Mouse (Mus musculus): ENCODE measurements around the gene Grhl1. TPM values are rescaled to one million over a fixed set of nuclear protein-coding genes. Genes with fewer than 3 reads are reported as not detected.

Grhl1 gene
- polyA plus RNA-seq, 1 experiment from 2014 or later = 1.1 TPM

- WGBS = under 1% methylated on average over 63 of the region's 68 CpGs
- Histone ChIP-seq H3K27me3 (ENCODE audit: control insufficient read depth, insufficient read depth, low read length) (no peaks in the 10 kb centered on the region), H3K9ac (replicated peaks; ENCODE audit: low read length) (peak within 1 kb of the TSS; percentile 93), H3K4me1 (ENCODE audit: control insufficient read depth, insufficient read depth, low read length) (peaks cover 4% of the 10 kb centered on the region; the same call in 1 of the 2 replicates), H3K4me2 (ENCODE audit: low read depth, low read length) (peak within 1 kb of the TSS; percentile 71), H3K27ac (replicated peaks; ENCODE audit: low read depth, low read length) (peak within 1 kb of the TSS; percentile 85), H3K9me3 (replicated peaks; ENCODE audit: control insufficient read depth, low read length) (no peaks in the 10 kb centered on the region), H3K4me3 (ENCODE audit: low read depth, low read length) (peak within 1 kb of the TSS; percentile 86), H3K36me3 (replicated peaks; ENCODE audit: control insufficient read depth, insufficient read depth, low read depth, low read length) (no peaks in the 10 kb centered on the region)
- DNase-seq (ENCODE audit: low spot score) (peak; percentile 97), ATAC-seq (replicated peaks; ENCODE audit: insufficient number of reproducible peaks, low FRiP score, low TSS enrichment, low read depth) (peak; percentile 87)
Measured at GRCm38 (mm10) chr12:24651063-24651557, 79.0 kb downstream of the Grhl1 start, which contains the start of gene Klf11. Gene Klf11, plus strand, starts transcription at chr12:24651274.

GRCm38 (mm10) chr12:24651642-24652342 lies 79.7 kb downstream of the Grhl1 start:
- peak overlapping the region; percentile 93 for H3K9ac ChIP-seq (replicated peaks; ENCODE audit: low read length)
- H3K9me3 ChIP-seq (replicated peaks; ENCODE audit: control insufficient read depth, low read length) = no peaks in the 10 kb centered on the region
- peaks cover 4% of the 10 kb centered on the region; the same call in 1 of the 2 replicates for H3K4me1 ChIP-seq (ENCODE audit: control insufficient read depth, insufficient read depth, low read length)
- H3K4me3 ChIP-seq (ENCODE audit: low read depth, low read length) = peak overlapping the region; percentile 86
- H3K4me2 ChIP-seq (ENCODE audit: low read depth, low read length) = peak overlapping the region; percentile 40
- ATAC-seq (replicated peaks; ENCODE audit: insufficient number of reproducible peaks, low FRiP score, low TSS enrichment, low read depth) (peak; percentile 67), DNase-seq (ENCODE audit: low spot score) (peak; percentile 94)
- under 1% methylated on average over 35 of the region's 36 CpGs for WGBS
- no peaks in the 10 kb centered on the region for H3K36me3 ChIP-seq (replicated peaks; ENCODE audit: control insufficient read depth, insufficient read depth, low read depth, low read length)
- no peaks in the 10 kb centered on the region for H3K27me3 ChIP-seq (ENCODE audit: control insufficient read depth, insufficient read depth, low read length)
- peak overlapping the region; percentile 85 for H3K27ac ChIP-seq (replicated peaks; ENCODE audit: low read depth, low read length)

- H3K36me3 ChIP-seq (replicated peaks; ENCODE audit: control insufficient read depth, insufficient read depth, low read depth, low read length) = no peaks in the 10 kb centered on the region
- DNase-seq (ENCODE audit: low spot score) (no peak), ATAC-seq (replicated peaks; ENCODE audit: insufficient number of reproducible peaks, low FRiP score, low TSS enrichment, low read depth) (no peak)
- H3K9me3 ChIP-seq (replicated peaks; ENCODE audit: control insufficient read depth, low read length) = no peaks in the 10 kb centered on the region
- H3K27me3 ChIP-seq (ENCODE audit: control insufficient read depth, insufficient read depth, low read length) = no peaks in the 10 kb centered on the region
- H3K9ac ChIP-seq (replicated peaks; ENCODE audit: low read length) = no peak overlapping the region
- no peak overlapping the region for H3K4me2 ChIP-seq (ENCODE audit: low read depth, low read length)
- 84% methylated on average over 16 of the region's 16 CpGs for whole genome bisulfite sequencing
- no peak overlapping the region for H3K4me3 ChIP-seq (ENCODE audit: low read depth, low read length)
- no peak overlapping the region for H3K27ac ChIP-seq (replicated peaks; ENCODE audit: low read depth, low read length)
- H3K4me1 ChIP-seq (ENCODE audit: control insufficient read depth, insufficient read depth, low read length) = peaks cover 4% of the 10 kb centered on the region; the same call in 1 of the 2 replicates
Measured at GRCm38 (mm10) chr12:24654065-24654862, 82.2 kb downstream of the Grhl1 start.

GRCm38 (mm10) chr12:24656436-24656835 lies 84.4 kb downstream of the Grhl1 start:
- 66% methylated on average over 3 of the region's 3 CpGs for whole genome bisulfite sequencing
- Histone ChIP-seq H3K4me1 (ENCODE audit: control insufficient read depth, insufficient read depth, low read length) (no peaks in the 10 kb centered on the region), H3K4me3 (ENCODE audit: low read depth, low read length) (no peak overlapping the region), H3K27me3 (ENCODE audit: control insufficient read depth, insufficient read depth, low read length) (no peaks in the 10 kb centered on the region), H3K9ac (replicated peaks; ENCODE audit: low read length) (no peak overlapping the region), H3K4me2 (ENCODE audit: low read depth, low read length) (no peak overlapping the region), H3K36me3 (replicated peaks; ENCODE audit: control insufficient read depth, insufficient read depth, low read depth, low read length) (no peaks in the 10 kb centered on the region), H3K9me3 (replicated peaks; ENCODE audit: control insufficient read depth, low read length) (no peaks in the 10 kb centered on the region), H3K27ac (replicated peaks; ENCODE audit: low read depth, low read length) (no peak overlapping the region)
- ATAC-seq (replicated peaks; ENCODE audit: insufficient number of reproducible peaks, low FRiP score, low TSS enrichment, low read depth) = no peak
- DNase-seq (ENCODE audit: low spot score) = no peak

- no peak overlapping the region for H3K4me3 ChIP-seq (ENCODE audit: low read depth, low read length)
- ATAC-seq (replicated peaks; ENCODE audit: insufficient number of reproducible peaks, low FRiP score, low TSS enrichment, low read depth) = no peak
- no peaks in the 10 kb centered on the region for H3K9me3 ChIP-seq (replicated peaks; ENCODE audit: control insufficient read depth, low read length)
- no peaks in the 10 kb centered on the region for H3K4me1 ChIP-seq (ENCODE audit: control insufficient read depth, insufficient read depth, low read length)
- 88% methylated on average over 4 of the region's 4 CpGs for WGBS
- H3K4me2 ChIP-seq (ENCODE audit: low read depth, low read length) = no peak overlapping the region
- H3K9ac ChIP-seq (replicated peaks; ENCODE audit: low read length) = no peak overlapping the region
- H3K27me3 ChIP-seq (ENCODE audit: control insufficient read depth, insufficient read depth, low read length) = no peaks in the 10 kb centered on the region
- H3K27ac ChIP-seq (replicated peaks; ENCODE audit: low read depth, low read length) = no peak overlapping the region
- no peak for DNase-seq (ENCODE audit: low spot score)
- H3K36me3 ChIP-seq (replicated peaks; ENCODE audit: control insufficient read depth, insufficient read depth, low read depth, low read length) = no peaks in the 10 kb centered on the region
Measured at GRCm38 (mm10) chr12:24658998-24659397, 86.9 kb downstream of the Grhl1 start.

GRCm38 (mm10) chr12:24659923-24660322 lies 87.8 kb downstream of the Grhl1 start:
- 89% methylated on average over 9 of the region's 9 CpGs for WGBS
- Histone ChIP-seq H3K4me2 (ENCODE audit: low read depth, low read length) (no peak overlapping the region), H3K4me1 (ENCODE audit: control insufficient read depth, insufficient read depth, low read length) (no peaks in the 10 kb centered on the region), H3K9me3 (replicated peaks; ENCODE audit: control insufficient read depth, low read length) (no peaks in the 10 kb centered on the region), H3K4me3 (ENCODE audit: low read depth, low read length) (no peak overlapping the region), H3K36me3 (replicated peaks; ENCODE audit: control insufficient read depth, insufficient read depth, low read depth, low read length) (no peaks in the 10 kb centered on the region), H3K27ac (replicated peaks; ENCODE audit: low read depth, low read length) (no peak overlapping the region), H3K9ac (replicated peaks; ENCODE audit: low read length) (no peak overlapping the region), H3K27me3 (ENCODE audit: control insufficient read depth, insufficient read depth, low read length) (no peaks in the 10 kb centered on the region)
- DNase-seq (ENCODE audit: low spot score) (no peak), ATAC-seq (replicated peaks; ENCODE audit: insufficient number of reproducible peaks, low FRiP score, low TSS enrichment, low read depth) (no peak)

GRCm38 (mm10) chr12:24661100-24661499 lies 89.0 kb downstream of the Grhl1 start:
- Histone ChIP-seq H3K9ac (replicated peaks; ENCODE audit: low read length) (no peak overlapping the region), H3K36me3 (replicated peaks; ENCODE audit: control insufficient read depth, insufficient read depth, low read depth, low read length) (no peaks in the 10 kb centered on the region)
- 85% methylated on average over 4 of the region's 4 CpGs for WGBS

GRCm38 (mm10) chr12:24662131-24662530 lies 90.0 kb downstream of the Grhl1 start:
- Histone ChIP-seq H3K4me3 (ENCODE audit: low read depth, low read length) (no peak overlapping the region), H3K4me2 (ENCODE audit: low read depth, low read length) (no peak overlapping the region), H3K4me1 (ENCODE audit: control insufficient read depth, insufficient read depth, low read length) (no peaks in the 10 kb centered on the region), H3K36me3 (replicated peaks; ENCODE audit: control insufficient read depth, insufficient read depth, low read depth, low read length) (no peaks in the 10 kb centered on the region), H3K27ac (replicated peaks; ENCODE audit: low read depth, low read length) (no peak overlapping the region), H3K27me3 (ENCODE audit: control insufficient read depth, insufficient read depth, low read length) (no peaks in the 10 kb centered on the region), H3K9me3 (replicated peaks; ENCODE audit: control insufficient read depth, low read length) (no peaks in the 10 kb centered on the region), H3K9ac (replicated peaks; ENCODE audit: low read length) (no peak overlapping the region)
- ATAC-seq (replicated peaks; ENCODE audit: insufficient number of reproducible peaks, low FRiP score, low TSS enrichment, low read depth) (no peak), DNase-seq (ENCODE audit: low spot score) (no peak)
- 87% methylated on average over 5 of the region's 5 CpGs for WGBS

More at GRCm38 (mm10) chr12:24661100-24661499, 89.0 kb downstream of the Grhl1 start:
- H3K4me2 ChIP-seq (ENCODE audit: low read depth, low read length) = no peak overlapping the region
- no peak for DNase-seq (ENCODE audit: low spot score)
- H3K27ac ChIP-seq (replicated peaks; ENCODE audit: low read depth, low read length) = no peak overlapping the region
- no peak for ATAC-seq (replicated peaks; ENCODE audit: insufficient number of reproducible peaks, low FRiP score, low TSS enrichment, low read depth)
- H3K27me3 ChIP-seq (ENCODE audit: control insufficient read depth, insufficient read depth, low read length) = no peaks in the 10 kb centered on the region
- H3K4me3 ChIP-seq (ENCODE audit: low read depth, low read length) = no peak overlapping the region
- H3K9me3 ChIP-seq (replicated peaks; ENCODE audit: control insufficient read depth, low read length) = no peaks in the 10 kb centered on the region
- no peaks in the 10 kb centered on the region for H3K4me1 ChIP-seq (ENCODE audit: control insufficient read depth, insufficient read depth, low read length)
